Mouse (Mus musculus) liver, embryonic 13.5 days (tissue): ENCODE measurements at regions not wholly inside any gene's neighbourhood (a gene's known extent, or its start where the extent isn't known, plus 50 kb on each side); places are given as distances from the start of the nearest gene placed in this dataset. TPM values are rescaled to one million over a fixed set of nuclear protein-coding genes. Genes with fewer than 3 reads are reported as not detected.

Source experiments
- ATAC-seq: fragments of 200-750 bp; cut with Nextera tagmentation; 2 replicates; pipeline ENCODE4 v1.8.0; 2017; ENCODE audit warnings: low read depth, mild to moderate bottlenecking, moderate number of reproducible peaks, moderate library complexity
- DNase-seq: peaks from one replicate; pipeline ENCODE4 v3.0.0; 2022
- H3K27ac ChIP-seq: fragments of 300-500 bp; sonication (generic); 2 replicates; pipeline ENCODE4 v1.5.1; 2015; ENCODE audit warnings: moderate library complexity, mild to moderate bottlenecking, inconsistent platforms
- H3K27me3 ChIP-seq: fragments of 300-500 bp; sonication (generic); 2 replicates; pipeline ENCODE4 v1.6.1; 2015; ENCODE audit warnings: mild to moderate bottlenecking, inconsistent platforms
- H3K36me3 ChIP-seq: fragments of 300-500 bp; sonication (generic); 2 replicates; pipeline ENCODE4 v1.6.1; 2015; ENCODE audit warnings: mild to moderate bottlenecking, inconsistent platforms
- H3K4me1 ChIP-seq: fragments of 300-500 bp; sonication (generic); replicated peaks from 2 replicates; pipeline ENCODE4 v1.6.1; 2015; ENCODE audit warnings: inconsistent platforms
- H3K4me2 ChIP-seq: fragments of 300-500 bp; sonication (generic); 2 replicates; pipeline ENCODE4 v1.6.1; 2015; ENCODE audit warnings: inconsistent platforms, mild to moderate bottlenecking, moderate library complexity
- H3K4me3 ChIP-seq: fragments of 300-500 bp; sonication (generic); replicated peaks from 2 replicates; pipeline ENCODE4 v1.5.1; 2015; ENCODE audit warnings: mild to moderate bottlenecking, inconsistent platforms
- H3K9ac ChIP-seq: fragments of 300-500 bp; sonication (generic); 2 replicates; pipeline ENCODE4 v1.6.1; 2015; ENCODE audit warnings: mild to moderate bottlenecking, inconsistent platforms
- H3K9me3 ChIP-seq: fragments of 300-500 bp; sonication (generic); replicated peaks from 2 replicates; pipeline ENCODE4 v1.6.1; 2016; ENCODE audit warnings: inconsistent platforms
- WGBS: fragments of 180-500 bp; shearing (Covaris S2); methylation state at CpG from one replicate; pipeline ENCODE4 v1.1.7; 2015; ENCODE audit not compliant: insufficient replicate concordance; 5-methylcytosine and 5-hydroxymethylcytosine counted together
- microRNA-seq: library from miRNA; unstranded; fragments of <30 nt; microRNA quantifications from one replicate; pipeline ENCODE4, GENCODE M21; 2016

DNA sequence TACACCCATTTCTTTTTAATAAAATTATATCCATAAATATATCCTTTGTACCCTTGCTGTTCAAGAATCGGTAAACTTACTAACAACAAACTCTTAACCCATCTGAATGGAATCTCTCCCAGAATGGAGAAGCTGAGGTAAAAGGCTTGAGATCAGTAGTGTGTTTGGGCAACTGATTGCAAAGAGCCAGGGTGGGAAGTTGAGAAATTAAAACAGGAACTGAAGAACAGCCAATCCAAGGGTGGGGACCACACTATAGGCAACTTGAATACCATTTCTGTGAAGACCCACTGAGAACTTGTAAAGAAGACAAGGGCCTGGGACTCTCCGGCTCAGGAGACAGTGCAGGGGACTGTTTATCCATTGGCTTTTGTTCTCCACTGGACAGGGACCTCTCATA, 72.2 kb upstream of the Mocs2 start:
- no peaks in the 10 kb centered on the region for H3K4me1 ChIP-seq
- H3K36me3 ChIP-seq, result no peaks in the 10 kb centered on the region
- no peaks in the 10 kb centered on the region for H3K27me3 ChIP-seq
- no peaks in the 10 kb centered on the region for H3K9me3 ChIP-seq
- H3K9ac ChIP-seq, result no peak overlapping the region
- DNase-seq, result no peak
- no peak overlapping the region for H3K4me2 ChIP-seq
- no peak for ATAC-seq
- H3K27ac ChIP-seq, result no peak overlapping the region
- WGBS, result 75% methylated on average over 2 of the region's 2 CpGs
- H3K4me3 ChIP-seq, result no peak overlapping the region

GRCm38 (mm10) chr13:114757459-114757858, 60.6 kb upstream of the Mocs2 start:
- no peak overlapping the region for H3K9ac ChIP-seq
- H3K27ac ChIP-seq, result no peak overlapping the region
- no peaks in the 10 kb centered on the region for H3K4me1 ChIP-seq
- no peaks in the 10 kb centered on the region for H3K9me3 ChIP-seq
- H3K4me3 ChIP-seq, result no peak overlapping the region
- no peaks in the 10 kb centered on the region for H3K36me3 ChIP-seq
- H3K27me3 ChIP-seq, result no peaks in the 10 kb centered on the region
- DNase-seq, result no peak
- no peak for ATAC-seq
- no peak overlapping the region for H3K4me2 ChIP-seq

GRCm38 (mm10) chr13:114759886-114760285, 58.1 kb upstream of the Mocs2 start:
- no peaks in the 10 kb centered on the region for H3K9me3 ChIP-seq
- no peak overlapping the region for H3K4me2 ChIP-seq
- H3K4me1 ChIP-seq, result no peaks in the 10 kb centered on the region
- ATAC-seq, result no peak
- H3K4me3 ChIP-seq, result no peak overlapping the region
- no peaks in the 10 kb centered on the region for H3K36me3 ChIP-seq
- H3K27me3 ChIP-seq, result no peaks in the 10 kb centered on the region
- no peak overlapping the region for H3K9ac ChIP-seq
- no peak overlapping the region for H3K27ac ChIP-seq
- WGBS, result 51% methylated on average over 1 of the region's 1 CpGs
- DNase-seq, result no peak

DNA sequence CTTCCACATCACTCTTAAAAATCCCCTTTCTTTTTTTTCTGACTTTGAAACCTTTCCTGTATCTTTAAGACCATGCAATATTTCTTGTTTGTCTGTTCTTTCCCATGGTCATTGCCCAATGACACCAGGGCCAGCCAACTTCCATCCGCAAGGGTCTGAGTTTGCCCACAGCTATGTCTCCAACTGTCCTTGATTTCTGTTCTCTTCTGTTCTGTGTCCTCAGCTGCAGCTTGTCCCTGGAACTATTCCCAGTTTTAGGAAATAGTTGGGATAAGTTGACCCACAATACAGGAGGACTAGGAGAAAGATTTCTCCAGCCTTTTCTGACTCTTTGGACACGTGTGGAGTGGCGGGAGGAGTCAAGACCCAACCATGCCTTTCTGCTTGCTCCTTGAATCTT, 57.1 kb upstream of the Mocs2 start:
- DNase-seq (no peak), ATAC-seq (no peak)
- Histone ChIP-seq H3K4me2 (no peak overlapping the region), H3K9me3 (no peaks in the 10 kb centered on the region), H3K27ac (no peak overlapping the region), H3K27me3 (no peaks in the 10 kb centered on the region), H3K4me3 (no peak overlapping the region), H3K4me1 (no peaks in the 10 kb centered on the region), H3K9ac (no peak overlapping the region), H3K36me3 (no peaks in the 10 kb centered on the region)
- 58% methylated on average over 3 of the region's 3 CpGs for WGBS

Small RNA genes in the stretch of these regions (microRNA-seq; reads per million reads assigned to microRNA genes)
- not detected for gene Gm25950
